Mouse (Mus musculus) limb, embryonic 12.5 days (tissue): ENCODE measurements around the gene Traf2. TPM values are rescaled to one million over a fixed set of nuclear protein-coding genes. Genes with fewer than 3 reads are reported as not detected.
"Not testable (repeated sequence)": the region's sequence is repeated elsewhere in the genome, so short reads cannot be mapped to it uniquely, and the experiment has no call there.

Experiments used
- ATAC-seq: fragments of 200-750 bp; cut with Nextera tagmentation; 2 replicates; pipeline ENCODE4 v1.8.0; 2017; ENCODE audit warnings: low read depth, moderate TSS enrichment; ENCODE audit not compliant: insufficient number of reproducible peaks, insufficient read depth, low FRiP score, low TSS enrichment
- H3K27ac ChIP-seq: fragments of 300-500 bp; sonication (generic); 2 replicates; pipeline ENCODE4 v1.5.1; 2016; ENCODE audit warnings: mild to moderate bottlenecking, moderate library complexity
- H3K27me3 ChIP-seq: fragments of 300-500 bp; sonication (generic); 2 replicates; pipeline ENCODE4 v1.6.1; 2016; ENCODE audit warnings: mild to moderate bottlenecking, moderate library complexity
- H3K36me3 ChIP-seq: fragments of 300-500 bp; sonication (generic); 2 replicates; pipeline ENCODE4 v1.6.1; 2016; ENCODE audit warnings: mild to moderate bottlenecking, moderate library complexity
- H3K4me1 ChIP-seq: fragments of 300-500 bp; sonication (generic); replicated peaks from 2 replicates; pipeline ENCODE4 v1.6.1; 2016
- H3K4me2 ChIP-seq: fragments of 300-500 bp; sonication (generic); 2 replicates; pipeline ENCODE4 v1.6.1; 2016; ENCODE audit warnings: mild to moderate bottlenecking, moderate library complexity
- H3K4me3 ChIP-seq: fragments of 300-500 bp; sonication (generic); replicated peaks from 2 replicates; pipeline ENCODE4 v1.5.1; 2016; ENCODE audit warnings: mild to moderate bottlenecking
- H3K9ac ChIP-seq: fragments of 300-500 bp; sonication (generic); replicated peaks from 2 replicates; pipeline ENCODE4 v1.6.1; 2016; ENCODE audit warnings: mild to moderate bottlenecking, moderate library complexity
- H3K9me3 ChIP-seq: fragments of 300-500 bp; sonication (generic); 2 replicates; pipeline ENCODE4 v1.6.1; 2016; ENCODE audit warnings: mild to moderate bottlenecking, moderate library complexity
- WGBS: fragments of 180-500 bp; shearing (Covaris S2); methylation state at CpG from one replicate; pipeline ENCODE4 v1.1.7; 2016; 5-methylcytosine and 5-hydroxymethylcytosine counted together
- polyA plus RNA-seq: library from polyadenylated mRNA; unstranded; fragments of >200 nt; fragmentation: Nextera tagmentation; extraction: Ambion mirVana; gene quantifications from 2 replicates; pipeline ENCODE4 v1.2.1, GENCODE M21; 2016

The Traf2 gene
- polyA plus RNA-seq, 1 experiment from 2014 or later, result 39.2 TPM

- Histone ChIP-seq H3K4me2 (peak overlapping the region; percentile 97), H3K4me3 (peak overlapping the region; percentile 96), H3K4me1 (peaks cover 18% of the 10 kb centered on the region), H3K9ac (peak overlapping the region; percentile 91), H3K27ac (peak overlapping the region; percentile 79), H3K27me3 (no peaks in the 10 kb centered on the region), H3K9me3 (no peaks in the 10 kb centered on the region), H3K36me3 (peaks cover 35% of the 10 kb centered on the region)
- ATAC-seq, result peak; percentile 38; the same call in 1 of the 2 replicates
- under 1% methylated on average over 24 of the region's 24 CpGs for WGBS
Observed at GRCm38 (mm10) chr2:25557964-25558360, 11.2 kb upstream of the Traf2 start.

DNA sequence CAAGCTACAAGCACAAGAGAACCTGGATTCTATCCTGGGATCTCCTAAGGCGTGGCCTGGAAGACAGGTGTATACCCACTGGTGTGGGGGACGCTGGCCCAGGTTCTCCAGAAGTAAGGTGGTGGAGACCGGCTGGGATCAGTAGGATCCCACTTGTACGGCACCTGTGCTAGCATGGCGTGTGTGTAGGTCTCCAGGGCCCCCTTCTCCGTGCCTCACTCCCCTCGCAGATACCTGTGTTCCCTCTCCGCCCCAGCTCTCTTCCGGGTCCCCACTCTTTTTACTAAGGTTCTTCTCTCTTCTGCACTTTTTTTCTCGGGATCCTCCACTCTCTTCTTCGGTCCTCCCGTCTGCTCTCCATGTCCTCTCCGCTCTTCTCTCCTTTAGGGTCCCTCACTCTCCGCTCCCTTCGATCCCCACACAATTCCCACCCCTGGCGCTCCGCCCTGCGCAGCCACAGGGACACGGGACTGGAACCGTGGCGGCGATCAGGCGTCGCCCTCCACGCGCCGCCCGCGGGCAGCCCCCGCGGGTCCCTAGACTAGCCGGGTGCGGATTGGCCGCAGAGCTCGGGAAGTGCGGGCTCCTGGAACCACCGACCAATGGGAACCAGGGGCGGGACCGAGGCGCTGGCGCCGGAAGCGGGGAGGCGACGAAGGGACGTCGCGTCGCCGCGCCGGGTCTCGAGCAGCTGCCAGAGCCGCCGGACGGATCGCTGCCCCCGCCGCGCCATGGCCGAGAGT is 10.7 kb upstream of the Traf2 start, which contains the start of gene Edf1:
TSS of gene Edf1 (plus strand) at position 627 of the 743 bp plus-strand sequence.
- Histone ChIP-seq H3K4me3 (peak within 1 kb of the TSS; percentile 96), H3K27me3 (no peaks in the 10 kb centered on the region), H3K9ac (peak within 1 kb of the TSS; percentile 91), H3K27ac (peak within 1 kb of the TSS; percentile 79), H3K4me1 (peaks cover 18% of the 10 kb centered on the region), H3K4me2 (peak within 1 kb of the TSS; percentile 97), H3K9me3 (no peaks in the 10 kb centered on the region), H3K36me3 (peaks cover 29% of the 10 kb centered on the region)
- peak; percentile 95 for ATAC-seq
- WGBS, result under 1% methylated on average over 61 of the region's 61 CpGs

DNA sequence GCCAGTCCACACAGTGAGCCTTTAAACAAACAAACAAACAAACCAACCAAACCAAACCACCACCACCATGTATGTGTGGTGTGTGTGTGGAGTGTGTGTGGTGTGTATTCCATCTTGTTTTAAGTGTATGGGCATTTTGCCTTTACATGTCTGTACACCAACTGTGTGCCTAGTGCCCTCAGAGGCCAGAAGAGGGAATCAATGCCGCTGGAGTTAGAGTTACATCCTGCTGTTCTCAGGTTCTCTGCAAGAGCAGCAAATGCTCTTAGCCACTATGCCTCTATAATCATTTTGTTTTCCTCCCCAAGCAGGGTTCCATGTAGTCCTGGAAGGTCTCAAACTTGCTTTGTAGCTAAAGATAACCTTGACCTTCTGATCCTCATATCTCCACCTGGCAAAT is 9.6 kb upstream of the Traf2 start:
- peaks cover 18% of the 10 kb centered on the region for H3K4me1 ChIP-seq
- 54% methylated on average over 1 of the region's 1 CpGs for WGBS
- H3K27me3 ChIP-seq, result no peaks in the 10 kb centered on the region
- H3K27ac ChIP-seq, result no peak overlapping the region
- no peak for ATAC-seq
- peaks cover 18% of the 10 kb centered on the region for H3K36me3 ChIP-seq
- no peaks in the 10 kb centered on the region for H3K9me3 ChIP-seq
- H3K4me3 ChIP-seq, result no peak overlapping the region
- H3K4me2 ChIP-seq, result 0 out of 2 replicates have a peak overlapping the region, but pooled peaks have one; percentile 97
- H3K9ac ChIP-seq, result no peak overlapping the region

- not testable (repeated sequence) for H3K9ac ChIP-seq, H3K27me3 ChIP-seq, H3K4me3 ChIP-seq, H3K4me2 ChIP-seq, H3K9me3 ChIP-seq, H3K27ac ChIP-seq, ATAC-seq
- Histone ChIP-seq H3K4me1 (peaks cover 18% of the 10 kb centered on the region), H3K36me3 (peaks cover 10% of the 10 kb centered on the region)
- 58% methylated on average over 2 of the region's 2 CpGs for WGBS
Observed at GRCm38 (mm10) chr2:25555479-25555878, 8.7 kb upstream of the Traf2 start.

DNA sequence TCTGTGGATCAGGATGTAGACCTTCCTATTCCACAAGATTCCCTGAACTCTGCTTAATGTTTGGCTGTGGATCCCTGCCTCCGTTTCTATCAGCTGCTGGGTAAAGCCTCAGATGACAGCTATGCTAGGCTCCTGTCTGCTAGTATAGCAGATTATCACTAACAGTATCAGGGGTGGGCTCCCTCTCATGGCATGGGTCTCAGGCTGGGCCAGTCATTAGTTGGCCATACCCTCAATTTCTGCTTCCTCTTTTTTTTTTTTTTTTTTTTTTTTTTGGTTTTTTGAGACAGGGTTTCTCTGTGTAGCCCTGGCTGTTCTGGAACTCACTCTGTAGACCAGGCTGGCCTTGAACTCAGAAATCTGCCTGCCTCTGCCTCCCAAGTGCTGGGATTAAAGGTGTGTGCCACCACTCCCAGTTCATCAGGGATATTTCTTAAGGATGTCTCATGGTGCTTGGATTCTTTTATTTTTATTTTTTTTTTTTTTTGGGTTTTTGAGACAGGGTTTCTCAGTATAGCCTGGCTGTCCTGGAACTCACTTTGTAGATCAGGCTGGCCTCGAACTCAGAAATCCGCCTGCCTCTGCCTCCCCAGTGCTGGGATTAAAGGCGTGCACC is 6.5 kb upstream of the Traf2 start:
- not testable (repeated sequence) for H3K4me3 ChIP-seq

GRCm38 (mm10) chr2:25551186-25551585 is 4.4 kb upstream of the Traf2 start:
- Histone ChIP-seq H3K9ac (no peak overlapping the region), H3K27me3 (no peaks in the 10 kb centered on the region), H3K27ac (no peak overlapping the region), H3K4me1 (0 out of 2 replicates have a peak, but pooled peaks cover 2% of the 10 kb centered on the region), H3K9me3 (no peaks in the 10 kb centered on the region), H3K36me3 (no peaks in the 10 kb centered on the region), H3K4me2 (no peak overlapping the region), H3K4me3 (no peak overlapping the region)
- no peak for ATAC-seq
- 36% methylated on average over 5 of the region's 5 CpGs for WGBS

More for the DNA sequence above, 6.5 kb upstream of the Traf2 start:
- WGBS, result 85% methylated on average over 4 of the region's 4 CpGs
- H3K36me3 ChIP-seq, H3K27me3 ChIP-seq, H3K4me1 ChIP-seq, H3K4me2 ChIP-seq, H3K27ac ChIP-seq, H3K9me3 ChIP-seq, H3K9ac ChIP-seq, ATAC-seq: not testable (repeated sequence)

GRCm38 (mm10) chr2:25549021-25549991 is 2.6 kb upstream of the Traf2 start:
- Histone ChIP-seq H3K9ac (no peak overlapping the region), H3K27ac (no peak overlapping the region), H3K4me3 (no peak overlapping the region), H3K9me3 (no peaks in the 10 kb centered on the region), H3K4me2 (no peak overlapping the region), H3K27me3 (no peaks in the 10 kb centered on the region), H3K36me3 (0 out of 2 replicates have a peak, but pooled peaks cover 8% of the 10 kb centered on the region), H3K4me1 (peaks cover 17% of the 10 kb centered on the region)
- no peak for ATAC-seq
- WGBS, result 64% methylated on average over 9 of the region's 9 CpGs

DNA sequence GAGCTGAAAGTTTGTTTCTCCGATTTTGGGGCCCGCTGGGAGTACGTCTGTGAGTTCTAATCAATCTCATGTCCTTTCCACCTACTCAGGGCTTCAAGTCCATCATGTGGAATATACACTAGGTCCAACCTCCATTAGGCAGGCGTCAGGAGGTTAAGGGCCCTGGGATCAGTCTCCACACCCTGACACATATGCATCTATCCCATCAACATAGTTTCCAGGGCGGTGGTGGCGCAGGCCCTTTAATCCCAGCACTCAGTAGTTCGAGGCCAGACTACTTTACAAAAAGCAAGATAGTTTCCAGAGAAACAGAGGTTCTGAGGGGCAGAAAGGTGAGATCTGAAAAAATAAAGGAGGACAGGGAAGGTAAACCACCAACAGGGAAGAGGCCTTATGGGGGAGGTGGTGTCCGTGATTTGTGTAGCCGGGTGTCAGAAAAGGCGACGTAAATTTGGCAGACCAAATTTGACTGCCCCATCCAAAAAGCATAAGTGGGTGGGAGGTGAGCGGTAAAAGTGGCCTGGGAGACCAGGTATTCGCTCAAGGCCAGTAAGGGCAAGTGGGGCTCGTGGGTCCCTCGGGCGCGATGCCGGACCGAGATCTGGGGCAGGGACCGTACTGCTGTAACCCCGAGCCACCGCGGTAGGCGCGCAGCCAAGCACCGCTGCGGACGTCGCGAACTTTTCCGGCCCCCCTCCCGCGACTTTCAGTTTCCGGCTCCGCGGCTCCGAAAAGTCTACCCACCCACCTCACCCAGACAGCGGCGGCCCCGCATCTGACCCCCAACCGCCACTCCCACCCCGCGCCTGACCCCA is 537 bp downstream of the Traf2 start:
- Histone ChIP-seq H3K4me3 (peak overlapping the region; percentile 66), H3K4me2 (peak overlapping the region; percentile 59), H3K4me1 (peaks cover 23% of the 10 kb centered on the region), H3K27ac (peak overlapping the region; percentile 84), H3K9ac (peak overlapping the region; percentile 80), H3K27me3 (no peaks in the 10 kb centered on the region), H3K9me3 (no peaks in the 10 kb centered on the region), H3K36me3 (0 out of 2 replicates have a peak, but pooled peaks cover 8% of the 10 kb centered on the region)
- peak; percentile 74 for ATAC-seq
- 7% methylated on average over 43 of the region's 43 CpGs for WGBS

DNA sequence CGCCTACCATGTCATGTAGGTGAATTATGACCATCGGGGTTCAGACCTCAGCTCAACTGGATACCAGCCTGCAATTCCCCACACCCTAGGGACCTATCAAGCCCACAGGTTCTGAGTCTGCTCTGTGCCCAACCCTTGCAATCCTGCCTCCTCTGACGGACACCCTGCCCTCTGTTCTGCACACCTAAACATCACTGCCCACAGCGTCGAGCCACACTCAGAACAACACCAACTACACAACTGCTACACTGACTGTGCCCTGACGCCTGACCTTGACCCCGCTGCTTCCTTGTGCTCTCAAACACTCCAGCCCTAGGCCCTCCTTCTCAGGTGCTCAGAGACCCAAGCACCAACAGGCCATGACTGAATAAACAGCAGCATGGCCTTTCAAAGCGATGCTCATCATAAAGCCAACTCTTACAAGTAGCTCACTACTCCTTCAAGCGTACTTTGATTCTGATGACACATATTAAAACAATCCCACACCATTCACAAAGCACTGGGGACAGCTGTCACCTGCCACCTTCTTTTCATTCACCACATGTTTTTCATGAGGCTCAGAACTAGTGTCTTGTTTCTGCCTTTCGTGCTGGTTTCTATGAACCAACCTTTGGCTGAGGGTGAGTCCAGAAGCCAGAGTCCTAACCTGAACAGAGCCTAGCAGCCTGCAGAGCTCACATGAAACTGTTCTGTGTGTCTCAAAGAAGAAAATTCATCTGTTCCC is 4.9 kb downstream of the Traf2 start:
- H3K4me1 ChIP-seq, result peaks cover 21% of the 10 kb centered on the region
- no peaks in the 10 kb centered on the region for H3K9me3 ChIP-seq
- H3K4me2 ChIP-seq, result no peak overlapping the region
- H3K9ac ChIP-seq, result 0 out of 2 replicates have a peak overlapping the region, but pooled peaks have one; percentile 18
- H3K4me3 ChIP-seq, result no peak overlapping the region
- no peak overlapping the region for H3K27ac ChIP-seq
- ATAC-seq, result no peak
- H3K36me3 ChIP-seq, result peaks cover 31% of the 10 kb centered on the region
- 79% methylated on average over 10 of the region's 10 CpGs for WGBS
- no peaks in the 10 kb centered on the region for H3K27me3 ChIP-seq

GRCm38 (mm10) chr2:25540541-25540948 is 6.2 kb downstream of the Traf2 start:
- Histone ChIP-seq H3K4me1 (peaks cover 16% of the 10 kb centered on the region), H3K36me3 (peaks cover 44% of the 10 kb centered on the region), H3K4me3 (no peak overlapping the region), H3K27me3 (no peaks in the 10 kb centered on the region), H3K9me3 (no peaks in the 10 kb centered on the region), H3K9ac (no peak overlapping the region), H3K4me2 (no peak overlapping the region), H3K27ac (no peak overlapping the region)
- no peak for ATAC-seq
- 95% methylated on average over 4 of the region's 4 CpGs for WGBS
